Mouse (Mus musculus) frontal cortex, postnatal 25 days (tissue): ENCODE measurements around the gene Ost4.
A peak's percentile ranks its signal among the peaks of the same experiment; 100 is the strongest.

Source experiments
- DNase-seq, 2 experiments: peaks; one replicate each; pipeline ENCODE4 v3.0.0; 2022; ENCODE audit warnings: low spot score in 2 of 2

The Ost4 gene

GRCm38 (mm10) chr5:30907413-30908059 is at the start of gene Ost4:
Gene Ost4 (minus strand): TSS chr5:30907788.
- peak; percentile 84 to 91 for DNase-seq

- no peak for DNase-seq
Observed at GRCm38 (mm10) chr5:30955751-30956150, 48.2 kb upstream of the Ost4 start.

- no peak for DNase-seq
Observed at GRCm38 (mm10) chr5:30954556-30954955, 47.0 kb upstream of the Ost4 start.

GRCm38 (mm10) chr5:30954065-30954464 is 46.5 kb upstream of the Ost4 start:
- DNase-seq: no peak

GRCm38 (mm10) chr5:30952551-30952950 is 45.0 kb upstream of the Ost4 start:
- DNase-seq: no peak

- DNase-seq: no peak
Observed at GRCm38 (mm10) chr5:30951706-30952105, 44.1 kb upstream of the Ost4 start.

GRCm38 (mm10) chr5:30950922-30951321 is 43.3 kb upstream of the Ost4 start:
- no peak for DNase-seq

- no peak for DNase-seq
Observed at GRCm38 (mm10) chr5:30950451-30950850, 42.9 kb upstream of the Ost4 start.

- peak; percentile 71 to 90 for DNase-seq
Observed at GRCm38 (mm10) chr5:30949654-30950326, 42.2 kb upstream of the Ost4 start.

GRCm38 (mm10) chr5:30948620-30949019 is 41.0 kb upstream of the Ost4 start:
- DNase-seq: no peak

GRCm38 (mm10) chr5:30944956-30945781 is 37.6 kb upstream of the Ost4 start, which contains the start of gene Cgref1:
Gene Cgref1 (minus strand): TSS chr5:30945591.
- peak; percentile 55 to 58 for DNase-seq

- DNase-seq: no peak
Observed at GRCm38 (mm10) chr5:30944344-30944743, 36.8 kb upstream of the Ost4 start.

GRCm38 (mm10) chr5:30943004-30943403 is 35.4 kb upstream of the Ost4 start:
- no peak for DNase-seq

GRCm38 (mm10) chr5:30934725-30935461 is 27.3 kb upstream of the Ost4 start:
- DNase-seq: no peak

GRCm38 (mm10) chr5:30933705-30934104 is 26.1 kb upstream of the Ost4 start:
- DNase-seq: no peak

- DNase-seq: no peak
Observed at GRCm38 (mm10) chr5:30931378-30931777, 23.8 kb upstream of the Ost4 start.

GRCm38 (mm10) chr5:30930846-30931245 is 23.3 kb upstream of the Ost4 start:
- no peak for DNase-seq

GRCm38 (mm10) chr5:30930121-30930520 is 22.5 kb upstream of the Ost4 start:
- DNase-seq: peak; percentile 76 to 78

- no peak for DNase-seq
Observed at GRCm38 (mm10) chr5:30927945-30928529, 20.4 kb upstream of the Ost4 start.

GRCm38 (mm10) chr5:30926073-30926472 is 18.5 kb upstream of the Ost4 start:
- DNase-seq: no peak

GRCm38 (mm10) chr5:30925217-30925616 is 17.6 kb upstream of the Ost4 start:
- no peak for DNase-seq
